Mouse (Mus musculus) large intestine, adult 2 months (tissue): ENCODE data around the gene Gm20388. TPM values are rescaled to one million over a fixed set of nuclear protein-coding genes. Genes with fewer than 3 reads are reported as not detected.
A peak's percentile ranks its signal among the peaks of the same experiment; 100 is the strongest.

Experiments used
- DNase-seq: peaks from one replicate; pipeline ENCODE4 v3.0.0-alpha.2; 2012; ENCODE audit warnings: low read depth, low spot score
- WGBS: fragments of 180-500 bp; shearing (Covaris S2); methylation state at CpG from one replicate; pipeline ENCODE4 v1.1.7; 2018; 5-methylcytosine and 5-hydroxymethylcytosine counted together
- polyA plus RNA-seq: library from polyadenylated mRNA; depleted of rRNA; stranded (reverse); fragments of >200 nt; gene quantifications from 2 replicates; pipeline ENCODE4 v1.2.3, GENCODE M21; 2012

Gm20388 gene
- polyA plus RNA-seq, 1 experiment, result 31.5 TPM

DNA sequence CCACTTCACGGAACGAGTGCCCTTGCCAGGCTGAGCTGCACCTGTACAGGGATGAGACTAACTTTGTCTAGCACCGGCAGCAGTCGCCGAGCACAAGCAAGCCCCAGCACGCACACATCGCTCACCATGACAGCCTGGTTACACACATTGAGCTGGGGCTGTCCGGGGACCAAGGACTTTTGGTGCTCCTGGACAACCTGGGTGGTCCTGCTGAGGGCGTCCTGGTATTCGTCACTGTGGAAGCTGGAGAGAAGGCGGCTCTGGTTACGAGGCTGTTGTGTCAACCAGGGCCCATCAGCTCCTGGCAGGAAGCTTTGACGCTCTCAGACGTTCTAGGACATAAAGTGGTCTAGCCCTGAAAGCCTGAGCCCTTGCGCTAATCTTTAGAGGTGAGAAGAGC lies 2670.3 kb downstream of the Gm20388 start:
- no peak for DNase-seq
- 82% methylated on average over 15 of the region's 15 CpGs for WGBS

- 44% methylated on average over 9 of the region's 9 CpGs for WGBS
- DNase-seq, result no peak
Observed at GRCm38 (mm10) chr8:122584981-122585380, 2674.3 kb downstream of the Gm20388 start.

GRCm38 (mm10) chr8:122585411-122585891 lies 2674.8 kb downstream of the Gm20388 start:
- 16% methylated on average over 14 of the region's 14 CpGs for WGBS
- DNase-seq, result no peak

DNA sequence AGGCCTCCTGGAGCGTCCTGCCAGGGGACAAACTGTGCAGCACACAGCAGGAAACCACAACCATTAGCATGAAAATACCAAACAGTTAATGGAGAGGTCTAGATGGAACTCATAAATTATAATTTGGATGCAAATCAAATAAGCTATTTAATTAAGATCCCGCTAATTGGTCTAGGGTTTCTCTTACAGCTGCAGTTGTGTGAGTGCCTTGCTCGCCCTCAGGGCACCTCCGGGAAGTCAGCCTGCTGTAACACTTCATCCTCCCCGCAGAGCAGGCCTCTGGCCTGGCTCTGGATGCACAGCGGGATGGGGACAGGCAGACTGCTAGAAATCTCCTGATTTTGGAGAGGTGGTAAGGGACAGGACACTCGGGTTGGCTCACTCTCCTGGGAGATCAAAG lies 2675.5 kb downstream of the Gm20388 start:
- DNase-seq, result no peak
- 71% methylated on average over 7 of the region's 7 CpGs for WGBS

- no peak for DNase-seq
- 44% methylated on average over 10 of the region's 10 CpGs for WGBS
Observed at GRCm38 (mm10) chr8:122586749-122587148, 2676.1 kb downstream of the Gm20388 start.

DNA sequence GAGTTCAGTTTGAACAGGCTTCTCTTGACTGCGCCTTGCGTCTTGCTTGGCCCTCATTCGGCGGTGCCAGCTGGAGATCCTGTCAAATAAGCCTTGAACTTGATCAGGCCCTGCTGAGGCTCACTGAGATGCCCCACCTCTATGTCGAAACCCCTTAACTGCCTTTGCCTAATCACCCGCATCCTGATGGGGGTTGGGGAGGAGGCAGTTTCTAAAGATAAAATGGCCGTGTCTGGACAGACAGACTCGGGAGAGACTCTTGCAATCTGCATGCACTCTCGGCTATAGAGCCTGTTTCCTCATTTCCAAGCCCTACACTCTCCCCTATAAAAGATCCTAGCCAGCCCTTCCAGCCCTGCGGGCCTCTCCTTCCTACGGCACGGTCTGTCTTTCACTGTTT lies 2682.6 kb downstream of the Gm20388 start:
- 68% methylated on average over 12 of the region's 12 CpGs for WGBS

DNA sequence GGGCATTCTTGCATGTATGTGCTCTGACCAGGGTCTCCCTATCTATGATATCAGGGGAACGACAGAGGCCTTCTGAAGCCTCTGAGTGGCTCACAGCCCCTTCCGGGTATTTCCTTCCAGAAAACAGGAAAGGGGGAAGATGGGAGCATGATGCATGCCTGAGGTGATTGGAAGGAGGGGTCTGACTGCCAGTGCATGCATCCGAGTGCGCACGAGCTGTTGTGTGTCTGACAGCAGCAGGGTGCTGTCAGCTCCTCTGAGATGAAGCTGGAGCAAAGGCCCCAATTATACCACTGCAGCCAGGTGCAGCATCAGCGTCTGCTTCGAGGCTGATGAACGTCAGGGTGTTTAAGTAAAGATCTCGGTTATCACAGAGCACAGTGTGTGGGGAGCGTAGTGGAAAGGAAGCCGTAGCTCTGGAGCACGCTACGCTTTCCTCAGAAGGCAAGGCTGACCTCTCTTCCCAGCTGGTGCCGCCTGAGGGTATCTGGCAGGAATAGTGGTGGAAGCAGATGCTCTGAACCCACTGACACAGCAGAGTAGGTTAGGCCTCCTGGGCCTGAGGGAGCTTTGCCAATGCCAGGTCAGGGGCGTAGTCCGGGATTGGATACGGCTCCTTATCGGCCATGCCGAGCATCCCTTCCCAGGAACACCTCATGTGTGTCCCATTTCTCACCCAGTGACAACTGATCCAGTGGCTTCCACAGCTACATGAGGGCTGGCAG lies 2683.3 kb downstream of the Gm20388 start:
- DNase-seq, result no peak
- WGBS, result 93% methylated on average over 19 of the region's 19 CpGs

More for the DNA sequence above, 2682.6 kb downstream of the Gm20388 start:
- DNase-seq, result no peak

GRCm38 (mm10) chr8:122596031-122596430 lies 2685.4 kb downstream of the Gm20388 start:
- 75% methylated on average over 4 of the region's 4 CpGs for WGBS
- no peak for DNase-seq

- 95% methylated on average over 9 of the region's 9 CpGs for WGBS
- no peak for DNase-seq
Observed at GRCm38 (mm10) chr8:122600666-122601065, 2690.0 kb downstream of the Gm20388 start.

- 26% methylated on average over 1 of the region's 1 CpGs for WGBS
Observed at GRCm38 (mm10) chr8:122604640-122605039, 2694.0 kb downstream of the Gm20388 start.

DNA sequence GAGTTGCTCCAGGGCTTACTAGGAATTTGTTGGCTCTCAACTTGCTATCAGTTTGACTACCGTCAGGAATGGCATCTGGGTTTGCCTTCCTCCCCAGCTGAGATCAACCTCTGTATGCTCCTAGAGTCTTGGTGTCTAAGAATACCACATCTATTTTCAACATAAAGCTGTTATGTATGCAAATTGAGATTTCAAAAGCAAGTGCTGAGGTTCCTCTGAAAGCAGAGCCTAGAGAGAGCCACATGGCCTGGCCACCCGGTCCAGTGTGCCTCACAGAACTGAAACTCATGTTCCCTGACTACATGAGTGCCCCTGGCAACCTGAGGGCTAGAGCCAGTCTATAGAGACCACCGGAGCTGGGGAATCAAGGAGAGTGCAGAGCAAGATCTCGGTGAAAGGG lies 2694.7 kb downstream of the Gm20388 start:
- WGBS, result 90% methylated on average over 4 of the region's 4 CpGs
- DNase-seq, result no peak

More at GRCm38 (mm10) chr8:122604640-122605039, 2694.0 kb downstream of the Gm20388 start:
- no peak for DNase-seq

GRCm38 (mm10) chr8:122606810-122607209 lies 2696.2 kb downstream of the Gm20388 start:
- no peak for DNase-seq
- 90% methylated on average over 11 of the region's 12 CpGs for WGBS

DNA sequence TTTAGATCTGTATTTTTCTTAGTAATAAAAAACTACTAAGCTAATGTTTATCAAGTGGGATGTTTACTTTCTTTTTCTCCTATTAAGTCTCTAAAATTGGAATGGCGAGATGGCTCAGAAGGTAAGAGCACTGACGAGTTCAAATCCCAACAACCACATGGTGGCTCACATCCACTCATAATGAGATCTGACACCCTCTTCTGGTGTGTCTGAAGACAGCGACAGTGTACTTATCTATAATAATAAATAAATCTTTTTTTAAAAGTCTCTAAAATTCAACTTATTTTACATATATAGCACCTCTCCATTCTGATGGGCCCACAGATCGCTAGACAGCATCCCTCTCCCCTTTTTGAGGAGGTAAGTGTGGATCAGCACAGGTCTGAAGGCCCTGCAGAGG lies 2699.6 kb downstream of the Gm20388 start:
- 69% methylated on average over 4 of the region's 4 CpGs for WGBS
- DNase-seq, result no peak

- 5% methylated on average over 20 of the region's 20 CpGs for WGBS
Observed at GRCm38 (mm10) chr8:122610612-122611277, 2700.1 kb downstream of the Gm20388 start.

DNA sequence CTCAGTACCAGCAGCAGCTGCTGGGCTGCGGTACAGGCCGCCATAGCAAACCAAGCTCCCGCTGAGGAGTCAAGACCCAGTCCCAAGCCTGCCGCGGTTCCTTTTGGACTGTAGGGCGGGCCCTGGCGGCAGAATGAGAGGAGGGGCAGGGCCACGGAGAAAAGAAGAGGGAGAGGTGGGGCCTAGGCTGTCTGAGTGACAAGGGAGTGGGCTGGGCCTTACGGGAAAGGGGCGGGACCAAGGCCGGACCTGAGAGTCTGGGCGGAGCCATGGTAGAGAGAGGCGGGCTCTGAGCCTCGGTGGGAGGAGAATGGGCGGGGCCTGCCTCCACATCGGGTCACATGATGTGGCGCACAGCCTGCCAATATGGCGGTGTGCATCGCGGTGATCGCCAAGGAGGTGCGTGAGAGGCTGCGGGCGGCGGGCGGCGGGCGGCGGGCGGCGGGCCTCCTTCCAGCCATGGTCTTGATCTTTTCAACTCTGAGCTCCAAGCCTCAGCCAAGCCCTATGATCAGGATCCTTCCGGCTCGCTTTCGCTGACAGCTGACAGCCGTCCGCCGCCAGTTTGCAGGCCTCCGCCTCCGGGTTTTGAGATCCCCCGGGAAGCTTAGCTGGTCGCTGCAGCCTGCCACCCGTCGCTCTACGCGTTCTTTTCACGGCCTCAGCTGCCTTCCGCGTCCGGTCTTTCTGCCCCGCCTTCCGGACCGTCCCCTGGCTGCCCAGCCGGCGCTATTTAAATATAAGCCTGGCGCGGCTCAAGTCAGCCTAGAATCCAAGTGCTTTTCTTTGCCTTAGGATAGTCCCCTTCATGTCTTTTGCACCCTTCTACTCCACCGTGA lies 2700.9 kb downstream of the Gm20388 start, which contains the start of the genes Galns and Trappc2l:
Galns (minus strand) TSS at position 169 of the 839 bp plus-strand sequence.
Trappc2l (plus strand) TSS at position 346 of the 839 bp plus-strand sequence.
- WGBS, result under 1% methylated on average over 57 of the region's 57 CpGs
- DNase-seq, result peak; percentile 94

More at GRCm38 (mm10) chr8:122610612-122611277, 2700.1 kb downstream of the Gm20388 start:
- no peak for DNase-seq

GRCm38 (mm10) chr8:122616181-122616905 lies 2705.7 kb downstream of the Gm20388 start:
- WGBS, result 67% methylated on average over 9 of the region's 9 CpGs
- DNase-seq, result no peak

- DNase-seq, result no peak
Observed at GRCm38 (mm10) chr8:122617947-122618546, 2707.4 kb downstream of the Gm20388 start.

GRCm38 (mm10) chr8:122618660-122619378 lies 2708.2 kb downstream of the Gm20388 start:
- no peak for DNase-seq
- WGBS, result 78% methylated on average over 6 of the region's 6 CpGs

More at GRCm38 (mm10) chr8:122617947-122618546, 2707.4 kb downstream of the Gm20388 start:
- 37% methylated on average over 5 of the region's 7 CpGs for WGBS
